Mouse (Mus musculus) thymus, adult 2 months (tissue): ENCODE data around the gene Igf2bp1.

ENCODE experiments used
- CTCF ChIP-seq: fragments of 200-500 bp; IDR thresholded peaks from 2 replicates; pipeline ENCODE4 v1.5.1; 2012; ENCODE audit warnings: mild to moderate bottlenecking, control low read depth, low read length, moderate library complexity, borderline replicate concordance; ENCODE audit not compliant: control insufficient read depth, poor library complexity, insufficient read depth; ENCODE audit errors: extremely low read depth
- POLR2A ChIP-seq: fragments of 200-500 bp; IDR thresholded peaks from 2 replicates; pipeline ENCODE4 v1.6.1; 2012; ENCODE audit warnings: mild to moderate bottlenecking, low read length, control low read depth, moderate library complexity; ENCODE audit not compliant: control insufficient read depth, poor library complexity, insufficient read depth; ENCODE audit errors: extremely low read depth

- no peak for TF ChIP-seq CTCF
- no peak for TF ChIP-seq POLR2A
Observed at GRCm38 (mm10) chr11:96015421-96015820, 9.7 kb upstream of the Igf2bp1 start.
